Mouse (Mus musculus) megakaryocyte-erythroid progenitor cell, adult 5-6 weeks (primary cell): ENCODE results near the gene Macf1. TPM values are rescaled to one million over a fixed set of nuclear protein-coding genes. Genes with fewer than 3 reads are reported as not detected.
"Not testable (repeated sequence)": the region's sequence is repeated elsewhere in the genome, so short reads cannot be mapped to it uniquely, and the experiment has no call there.

Experiments
- ATAC-seq: replicated peaks from 2 replicates; pipeline ENCODE4 v1.8.0; 2016; ENCODE audit warnings: mild to moderate bottlenecking, inconsistent platforms; ENCODE audit not compliant: severe bottlenecking, poor library complexity, low FRiP score, low TSS enrichment
- total RNA-seq, 2 experiments: library from RNA; stranded (forward) in 1 of 2; stranded (reverse) in 1 of 2; fragments of 200-1000, 215-1000 nt in 1 of 2; fragments of >200 nt in 1 of 2; fragmentation: Nextera tagmentation in 1 of 2; gene quantifications; 2 replicates each; pipeline ENCODE4 v1.2.3; 2014 to 2017

The Macf1 gene
- total RNA-seq, 2 experiments from 2014 or later, result 101 to 111 TPM

DNA sequence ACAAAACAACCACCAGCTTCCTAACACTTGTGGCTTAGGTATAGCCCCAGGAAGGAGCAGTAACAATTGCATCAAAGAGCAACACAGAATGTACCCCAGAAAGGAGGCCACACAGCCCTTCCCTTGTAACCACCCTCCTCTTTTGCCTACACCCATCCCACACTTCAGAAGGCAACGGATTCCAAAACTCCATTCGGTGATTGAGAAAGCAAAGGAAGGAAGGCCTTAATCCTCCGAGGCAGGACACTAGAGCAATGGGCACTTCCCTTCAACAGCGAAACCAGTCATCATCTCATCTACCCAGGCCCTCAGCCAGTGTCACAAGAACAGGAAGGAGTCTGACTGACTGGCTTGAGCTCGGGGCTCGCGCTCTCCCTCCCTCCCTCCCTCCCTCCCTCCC is 112.3 kb downstream of the Macf1 start:
- peak; percentile 55 for ATAC-seq

DNA sequence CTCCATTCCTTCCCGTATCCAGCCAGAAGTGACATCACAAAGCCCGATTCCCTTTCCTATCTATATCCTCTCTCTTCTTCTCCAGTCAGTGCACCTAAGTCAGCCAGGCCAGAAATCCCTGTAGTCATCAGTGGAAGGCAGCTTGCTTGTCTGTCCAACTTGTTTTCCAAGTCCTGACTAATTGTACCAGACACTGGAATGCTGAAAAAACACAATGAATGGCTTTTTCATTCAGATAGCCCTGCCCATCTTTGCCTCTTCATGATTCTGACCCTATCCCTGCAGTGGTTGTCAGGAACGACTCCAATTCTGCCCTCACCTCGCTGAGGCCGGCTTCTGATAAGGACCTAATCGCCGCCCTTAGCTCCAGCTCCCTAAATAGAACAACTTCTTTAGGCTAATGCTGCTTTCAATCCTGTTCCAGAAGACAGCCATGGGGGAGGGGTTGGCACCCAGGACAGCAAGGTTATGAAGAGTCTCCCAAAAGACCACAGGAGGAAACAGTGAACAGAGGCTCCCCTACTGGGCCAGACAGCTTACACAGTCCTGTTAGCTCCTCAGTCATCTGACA is 118.8 kb downstream of the Macf1 start:
- peak; percentile 88 for ATAC-seq

DNA sequence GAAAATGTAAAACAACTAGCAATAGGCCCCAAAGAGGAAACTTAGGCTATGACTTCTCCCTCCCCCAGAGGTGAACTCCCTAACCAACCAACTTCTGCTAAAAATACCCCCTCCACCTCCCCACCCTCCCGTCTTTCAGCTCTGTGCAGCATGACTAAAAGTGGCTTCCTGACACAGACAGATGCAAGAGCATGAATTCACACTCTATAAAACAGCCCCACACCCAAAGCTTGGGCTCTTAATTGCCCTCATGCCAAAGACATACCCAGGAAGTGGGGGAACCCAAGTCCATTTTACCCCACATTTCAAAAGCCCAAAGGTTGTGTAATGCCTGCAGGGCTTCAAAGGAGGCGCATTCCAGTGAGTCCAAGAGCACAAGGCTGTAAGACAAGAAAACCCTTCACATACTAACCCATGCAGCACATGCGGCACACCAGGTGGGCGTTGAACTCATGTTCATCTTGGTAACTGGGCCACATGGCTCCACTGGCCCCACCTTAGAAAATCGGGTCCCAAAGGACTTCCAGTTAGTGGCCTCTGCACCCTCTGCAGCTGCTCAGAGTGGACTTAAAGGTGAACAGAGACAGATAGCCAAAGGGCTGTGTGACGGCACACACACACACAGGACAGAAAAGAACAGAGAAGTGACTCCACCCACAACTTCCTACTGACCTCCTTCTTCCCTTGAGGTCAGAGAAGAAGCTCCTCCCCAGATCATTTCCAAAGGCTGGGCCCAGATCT is 119.9 kb downstream of the Macf1 start:
- peak; percentile 49; the same call in 1 of the 2 replicates for ATAC-seq

DNA sequence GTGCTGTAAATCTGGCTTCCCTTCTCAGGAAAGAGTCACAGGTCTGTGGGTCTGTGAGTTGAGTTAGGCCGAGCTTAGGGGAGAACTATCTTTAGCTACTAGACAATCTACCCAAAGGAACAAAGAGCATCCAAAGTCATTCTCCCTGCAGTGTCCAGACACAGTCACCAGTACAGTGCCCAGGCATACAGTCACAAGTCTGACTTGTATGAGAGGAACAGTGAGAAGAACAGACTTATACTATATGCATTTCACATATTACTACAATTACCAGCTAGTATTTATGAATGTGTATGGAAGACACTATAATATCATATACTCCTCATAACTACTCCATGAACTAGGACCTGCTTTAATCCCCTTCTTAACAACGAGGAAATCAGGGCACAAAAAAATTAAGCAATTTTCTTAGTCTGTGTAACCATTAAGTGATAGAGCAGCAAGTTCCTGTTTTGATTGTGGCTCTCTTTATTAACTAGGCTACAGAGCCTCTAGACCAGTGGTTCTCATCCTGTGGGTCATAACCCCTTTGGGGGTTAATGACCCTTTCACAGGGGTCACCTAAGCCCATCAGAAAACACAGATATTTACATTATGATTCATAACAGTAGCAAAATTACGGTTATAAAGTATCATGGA is 121.9 kb downstream of the Macf1 start:
- no peak for ATAC-seq

DNA sequence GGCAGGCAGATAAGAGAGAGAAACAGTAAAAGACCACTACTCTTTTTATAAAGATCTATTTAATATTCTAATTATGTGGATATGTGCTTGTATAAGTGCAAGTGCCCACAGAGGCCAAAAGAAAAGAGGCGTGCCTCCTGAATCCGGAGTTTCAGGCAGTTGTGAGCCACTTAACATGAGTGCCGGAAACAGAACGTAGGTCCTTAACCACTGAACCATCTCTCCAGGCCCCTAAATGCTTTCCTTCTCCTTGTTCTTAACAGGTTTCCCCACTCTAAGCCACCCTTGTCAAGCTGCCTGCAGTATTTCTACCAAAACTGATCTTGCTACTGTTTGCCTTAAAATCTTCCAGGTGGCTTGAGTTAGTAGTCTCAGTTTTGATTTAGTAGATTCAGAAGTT is 123.3 kb downstream of the Macf1 start:
- ATAC-seq, result no peak

DNA sequence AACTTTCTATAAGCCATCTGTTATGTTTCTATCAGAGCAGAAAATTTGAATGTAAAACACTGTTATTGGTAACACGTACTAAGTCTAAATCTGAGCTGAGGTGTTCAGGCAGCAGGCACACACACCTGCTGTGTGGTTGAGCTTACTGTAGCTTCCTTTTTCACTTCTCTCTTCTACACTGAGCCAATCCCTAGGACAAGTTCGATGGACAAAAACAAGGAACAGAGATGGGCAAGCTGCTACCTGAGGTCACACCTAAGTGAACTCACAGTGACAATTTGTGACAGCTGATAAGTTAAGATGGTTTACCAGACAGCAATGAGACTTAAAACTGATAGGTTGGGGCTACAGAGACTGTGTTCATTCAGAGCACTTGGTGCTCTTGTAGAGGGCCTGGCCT is 125.7 kb downstream of the Macf1 start:
- ATAC-seq, result no peak

DNA sequence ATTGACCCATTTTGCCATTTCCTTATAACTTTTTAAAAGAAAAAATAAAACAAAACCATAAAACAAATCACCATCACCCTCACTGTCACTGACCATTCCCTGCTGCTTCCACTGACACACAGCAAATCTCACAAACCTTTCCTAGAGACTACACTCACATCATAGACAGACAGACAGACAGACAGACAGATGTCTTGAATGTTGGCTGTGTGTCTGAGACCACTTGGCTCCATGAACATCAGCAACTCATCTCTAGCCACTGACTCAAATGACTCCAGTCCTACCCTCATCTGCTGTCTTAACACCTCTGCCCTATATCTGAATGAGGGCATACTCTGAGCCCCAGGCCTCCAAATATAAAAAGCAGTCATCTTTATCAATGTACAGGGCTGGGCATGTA is 128.9 kb downstream of the Macf1 start:
- ATAC-seq, result no peak

DNA sequence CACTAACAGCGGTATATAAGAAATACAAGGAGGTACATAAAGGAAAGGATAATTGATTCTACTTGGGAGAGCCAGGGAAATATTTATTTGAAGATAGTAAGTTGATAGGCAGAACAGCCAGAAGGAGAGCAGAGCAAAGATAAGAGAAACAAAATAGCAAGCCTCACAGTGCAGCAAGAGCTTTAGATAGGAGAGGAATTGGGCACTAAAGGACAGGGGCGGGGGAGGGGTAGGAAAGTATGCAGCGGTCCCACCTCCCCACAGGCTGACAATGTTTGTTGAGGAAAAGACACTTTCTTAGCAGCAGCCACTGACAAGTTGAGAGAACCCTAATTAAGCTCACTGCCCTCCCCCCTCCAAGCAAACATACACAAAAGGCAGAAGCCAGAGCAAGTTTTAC is 131.5 kb downstream of the Macf1 start:
- ATAC-seq, result peak; percentile 75

DNA sequence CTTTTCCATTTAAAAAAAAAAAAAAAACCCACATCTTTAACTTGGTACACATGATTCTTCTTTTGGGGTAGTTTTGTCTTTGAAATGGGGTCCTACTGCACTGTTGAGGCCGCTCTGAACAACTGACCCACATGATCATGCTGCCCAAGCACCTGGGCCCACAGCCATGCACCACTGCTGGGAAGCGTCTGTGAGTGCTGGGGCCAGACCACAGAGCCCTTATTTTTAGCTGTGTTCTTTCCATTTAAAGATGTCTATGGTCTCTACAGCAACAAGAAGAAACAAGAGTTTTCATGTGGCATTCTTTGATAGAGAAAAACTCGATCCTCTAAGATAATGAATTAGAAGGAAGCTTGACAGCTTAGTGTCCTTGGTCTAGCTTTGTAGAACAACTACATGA is 135.8 kb downstream of the Macf1 start:
- ATAC-seq, result no peak

DNA sequence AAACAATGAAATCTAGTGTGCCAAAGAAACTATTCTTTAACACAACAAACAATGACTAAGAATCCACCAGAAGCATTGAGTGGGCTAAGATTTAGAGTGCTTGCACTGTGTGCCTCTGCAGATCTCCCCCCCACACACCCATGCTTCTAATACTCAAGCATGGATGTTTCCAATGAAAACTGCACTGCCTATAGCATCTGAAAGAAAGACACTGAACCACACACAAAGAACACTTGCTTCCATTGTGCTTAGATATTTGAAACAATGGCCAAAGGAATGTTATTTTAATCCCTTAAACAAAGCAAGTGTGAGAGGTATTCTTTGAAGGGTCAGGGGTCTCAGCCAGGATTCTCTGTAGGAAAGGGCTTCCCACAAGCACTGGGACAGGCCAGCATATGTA is 140.5 kb downstream of the Macf1 start:
- no peak for ATAC-seq

DNA sequence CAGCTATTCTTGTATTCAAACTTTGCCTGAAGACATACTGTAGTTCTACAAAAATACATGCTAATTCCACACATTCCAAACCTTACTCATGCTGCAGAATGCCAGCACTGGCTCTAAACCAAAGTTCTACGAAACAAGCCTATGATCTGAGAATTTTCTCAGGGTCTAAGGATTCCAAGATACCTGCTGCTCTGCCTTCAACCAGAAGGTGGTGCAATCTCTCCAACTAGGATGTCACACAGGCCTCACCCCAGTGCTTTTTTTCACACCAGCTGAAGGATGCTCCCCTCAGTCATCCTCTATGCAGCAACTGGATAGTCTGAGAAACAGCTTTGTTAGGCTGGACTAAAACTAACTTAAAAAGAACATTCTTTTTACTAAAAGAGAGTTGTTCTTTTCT is 148.9 kb downstream of the Macf1 start:
- peak; percentile 81 for ATAC-seq

DNA sequence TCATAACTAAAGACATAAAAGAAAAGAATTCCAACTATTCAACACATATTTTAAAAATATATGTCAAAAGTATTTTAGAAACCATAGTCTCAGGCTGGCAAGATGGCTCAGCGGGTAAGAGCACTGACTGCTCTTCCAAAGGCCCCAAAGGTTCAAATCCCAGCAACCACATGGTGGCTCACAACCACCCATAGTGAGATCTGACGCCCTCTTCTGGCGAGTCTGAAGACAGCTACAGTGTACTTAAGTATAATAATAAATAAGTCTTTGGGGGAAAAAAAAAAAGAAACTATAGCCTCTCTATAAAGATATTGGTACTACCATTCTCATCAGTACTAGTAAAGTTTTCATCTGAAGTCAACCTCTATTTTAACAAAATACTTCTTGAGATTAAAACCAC is 152.2 kb downstream of the Macf1 start:
- ATAC-seq, result no peak

DNA sequence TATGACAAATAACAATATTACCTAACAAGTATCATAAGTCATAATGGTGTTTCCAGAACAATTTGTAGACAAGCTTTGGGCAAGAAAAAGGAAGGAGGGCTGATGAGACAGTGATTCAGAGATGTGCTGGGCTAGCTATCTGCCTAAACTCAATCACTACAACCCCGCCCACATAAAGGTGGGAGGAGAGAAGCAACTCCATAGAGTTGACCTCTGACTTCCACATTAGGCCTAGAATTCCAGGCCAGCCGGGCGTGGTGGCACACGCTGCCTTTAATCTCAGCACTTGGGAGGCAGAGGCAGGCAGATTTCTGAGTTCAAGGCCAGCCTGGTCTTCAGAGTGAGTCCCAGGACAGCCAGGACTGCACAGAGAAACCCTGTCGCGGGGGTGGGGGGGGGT is 153.2 kb downstream of the Macf1 start:
- no peak for ATAC-seq

DNA sequence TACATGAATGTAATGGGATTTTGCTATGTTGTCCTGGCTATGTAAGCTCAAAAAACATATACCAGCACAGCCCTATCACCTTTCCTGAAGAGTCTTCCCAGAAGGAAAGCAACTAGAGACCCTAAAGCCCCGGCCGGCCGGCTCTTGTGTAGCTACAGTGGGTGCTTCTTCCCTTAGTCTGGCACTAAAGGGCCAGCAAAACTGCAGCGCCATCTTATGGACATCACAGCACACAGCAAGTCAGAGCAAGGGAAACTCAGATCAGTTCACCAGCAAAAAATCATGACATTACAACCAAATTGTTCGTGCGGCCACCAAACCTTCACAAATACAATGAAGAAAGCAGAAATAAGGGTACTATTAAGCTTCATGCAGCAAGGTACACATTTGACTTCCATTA is 154.9 kb downstream of the Macf1 start:
- ATAC-seq, result peak; percentile 65

DNA sequence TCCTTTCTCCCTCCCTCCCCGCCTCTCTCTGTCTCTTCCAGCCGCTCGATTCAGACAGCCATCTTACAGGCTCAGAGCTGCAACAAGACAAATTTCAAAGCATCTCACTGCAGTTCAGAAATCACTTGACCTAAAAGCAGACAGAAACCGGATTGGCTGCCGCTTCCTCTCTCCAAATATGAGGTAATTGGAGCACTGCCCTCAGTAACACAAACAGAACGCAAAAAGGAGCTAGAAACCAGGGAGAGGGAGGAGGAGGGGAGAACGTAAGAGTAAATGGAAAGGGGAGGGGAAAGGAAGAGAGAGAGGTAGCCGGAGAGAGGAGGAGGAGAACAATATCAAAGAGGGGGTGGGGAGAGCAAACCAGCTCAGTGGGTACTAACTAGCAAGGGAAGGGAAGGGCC is 156.6 kb downstream of the Macf1 start:
- no peak for ATAC-seq

DNA sequence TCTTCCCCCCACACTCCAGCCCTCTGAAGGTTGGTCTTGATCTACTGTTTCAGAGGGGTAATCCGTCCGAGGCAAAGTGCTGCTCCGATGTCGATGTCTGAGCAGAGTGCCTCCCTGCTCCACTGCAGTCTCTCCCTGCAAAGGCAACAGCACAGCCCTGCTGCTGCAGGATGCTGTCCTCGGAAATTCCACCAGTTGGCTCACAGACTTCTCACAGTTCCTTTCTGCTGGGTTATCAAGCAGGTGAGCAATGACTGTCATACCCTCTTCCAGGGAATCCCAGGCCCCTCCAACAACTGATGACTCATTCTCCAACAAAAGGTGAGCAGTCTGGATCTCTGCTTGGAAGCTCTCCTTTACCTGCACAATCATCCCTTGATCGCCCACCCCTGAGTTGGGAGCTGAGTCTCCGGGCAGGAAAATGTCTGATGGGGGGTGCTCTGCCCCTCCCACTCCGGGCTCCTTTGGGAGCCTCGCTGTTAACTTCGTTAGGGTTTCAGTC is 157.3 kb downstream of the Macf1 start:
- no peak for ATAC-seq

DNA sequence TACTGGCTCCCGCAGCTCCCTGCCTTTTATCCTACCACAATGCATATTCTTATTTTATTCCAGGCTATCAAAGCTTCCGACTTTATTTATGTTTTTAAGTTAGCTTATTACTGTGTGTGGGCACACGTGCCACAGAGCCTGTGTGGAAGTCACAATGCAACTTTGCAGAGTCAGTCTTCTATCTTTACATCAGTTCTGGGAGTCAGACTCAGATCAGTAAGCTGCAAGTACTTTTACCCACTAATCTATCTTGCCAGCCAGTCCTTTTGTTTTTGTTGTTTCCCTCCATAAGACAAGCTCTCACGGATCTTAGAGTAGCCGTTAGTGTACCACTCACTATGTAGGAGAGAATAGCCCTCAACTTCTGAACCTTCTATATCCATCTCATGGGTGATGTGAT is 159.4 kb downstream of the Macf1 start:
- ATAC-seq, result peak; percentile 42

DNA sequence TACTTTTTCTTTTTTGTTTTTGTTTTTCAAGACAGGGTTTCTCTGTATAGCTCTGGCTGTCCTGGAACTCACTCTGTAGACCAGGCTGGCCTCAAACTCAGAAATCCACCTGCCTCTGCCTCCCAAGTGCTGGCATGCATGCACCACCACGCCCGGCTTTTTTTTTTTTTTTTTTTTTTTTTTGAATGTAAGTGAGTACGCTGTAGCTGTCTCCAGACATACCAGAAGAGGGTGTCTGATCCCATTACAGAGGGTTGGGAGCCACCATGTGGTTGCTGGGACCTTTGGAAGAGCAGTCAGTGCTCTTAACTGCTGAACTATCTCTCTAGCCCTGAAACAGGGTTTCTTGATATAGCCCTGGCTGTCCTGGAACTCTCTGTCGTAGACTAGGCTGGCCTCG is 164.0 kb downstream of the Macf1 start:
- not testable (repeated sequence) for ATAC-seq

DNA sequence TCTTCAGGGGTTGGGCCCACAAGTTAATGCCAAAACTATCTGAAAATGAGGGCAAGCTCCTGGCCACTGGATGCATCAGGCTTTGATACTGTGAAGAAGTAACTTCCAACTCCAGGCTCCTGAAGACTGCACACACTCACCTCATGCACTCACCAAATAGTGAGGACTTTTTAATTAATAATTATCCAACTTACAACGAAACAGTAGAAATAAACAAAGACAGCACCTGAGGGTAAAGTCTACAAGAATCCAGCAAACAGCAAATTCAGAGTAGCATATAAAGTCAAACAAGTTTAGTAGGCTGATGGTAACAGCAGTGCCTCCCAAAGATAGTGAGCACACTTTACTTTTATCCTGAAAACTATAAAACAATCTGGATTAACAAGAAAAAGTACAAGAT is 168.5 kb downstream of the Macf1 start:
- ATAC-seq, result no peak

DNA sequence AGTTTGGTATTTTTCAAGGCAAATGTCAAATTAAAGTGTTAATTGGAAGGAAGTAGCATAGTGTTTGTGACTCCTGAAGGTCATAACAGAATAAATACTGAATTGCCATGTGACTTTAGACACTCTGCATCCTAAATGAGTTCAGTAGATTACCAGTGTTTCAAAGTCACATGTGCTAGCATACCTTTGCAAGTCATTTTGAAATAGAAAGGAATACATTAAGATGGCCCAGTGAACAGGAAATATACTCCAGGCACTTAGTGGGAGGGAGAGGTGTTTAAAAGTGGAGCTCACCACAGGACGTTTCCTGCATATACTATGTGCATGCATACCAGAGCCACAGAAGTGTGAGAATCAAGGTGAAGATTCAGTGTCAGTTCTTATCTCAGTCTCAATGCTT is 174.0 kb downstream of the Macf1 start:
- ATAC-seq, result no peak

DNA sequence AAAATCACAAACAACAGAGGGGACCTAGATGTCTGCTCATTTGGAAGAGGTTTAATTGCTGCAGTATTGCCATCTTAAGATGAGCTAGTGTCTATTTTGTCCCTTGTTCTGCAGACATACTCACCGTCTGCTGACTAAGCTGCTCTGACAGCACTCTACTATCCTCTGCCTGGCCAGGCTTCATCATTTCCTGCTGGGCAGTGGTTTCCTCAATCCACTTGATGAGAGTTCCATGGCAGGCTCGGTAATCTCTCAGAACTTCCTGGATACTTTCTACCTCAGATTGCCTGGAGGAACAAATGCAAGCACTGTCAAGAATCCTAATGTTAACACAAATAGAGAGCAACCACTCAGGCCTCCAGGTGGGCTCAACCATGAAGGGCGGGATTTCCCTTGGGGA is 195.1 kb downstream of the Macf1 start:
- no peak for ATAC-seq
